Mouse (Mus musculus): ENCODE measurements around the gene Rbm19. TPM values are rescaled to one million over a fixed set of nuclear protein-coding genes. Genes with fewer than 3 reads are reported as not detected.
A peak's percentile ranks its signal among the peaks of the same experiment; 100 is the strongest.

Gene Rbm19
- total and polyA plus RNA-seq, 2 experiments from 2014 or later: 10.2 to 20.8 TPM

DNA sequence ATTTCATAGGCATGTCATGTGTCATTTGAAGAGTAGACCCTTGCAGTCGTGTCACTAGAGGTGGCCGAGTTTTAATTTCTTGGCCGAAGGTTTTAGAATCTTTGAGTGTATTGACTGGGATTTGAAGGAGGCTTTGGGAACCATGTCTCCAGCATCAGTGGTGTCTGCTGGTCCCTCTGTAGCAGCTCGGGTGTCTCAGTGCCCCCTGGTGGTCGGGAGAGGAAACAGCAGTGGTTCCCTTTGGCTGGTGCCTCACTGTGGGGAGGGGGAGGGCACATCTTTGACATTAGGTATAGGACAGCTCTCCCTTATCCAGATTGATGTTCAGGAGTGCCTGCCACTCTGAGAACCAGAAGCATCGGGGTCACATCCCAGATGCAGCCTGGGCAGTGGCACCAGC is 17.7 kb downstream of the Rbm19 start:
- ATAC-seq (ENCODE audit: insufficient read depth, low read depth) (no peak), DNase-seq (ENCODE audit: low spot score) (no peak)
- no peak overlapping the region for H3K9ac ChIP-seq (replicated peaks; ENCODE audit: low read depth, low read length)
- no peak overlapping the region for H3K27ac ChIP-seq (ENCODE audit: low read depth)
- H3K4me1 ChIP-seq (ENCODE audit: control insufficient read depth, insufficient read depth): peaks cover 9% of the 10 kb centered on the region; the same call in 1 of the 2 replicates
- no peaks in the 10 kb centered on the region for H3K9me3 ChIP-seq (replicated peaks; ENCODE audit: control insufficient read depth, low read length)
- H3K27me3 ChIP-seq (ENCODE audit: control insufficient read depth, insufficient read depth, low read length): no peaks in the 10 kb centered on the region
- no peak overlapping the region for H3K4me3 ChIP-seq (ENCODE audit: low read depth, low read length)
- 38% methylated on average over 6 of the region's 6 CpGs for WGBS
- TF ChIP-seq EP300 (IDR thresholded peaks at IDR 0.05; ENCODE audit: low read depth) (no peak), CTCF (IDR thresholded peaks at IDR 0.05; ENCODE audit: low read depth) (peak; percentile 86)
- H3K36me3 ChIP-seq (replicated peaks; ENCODE audit: control insufficient read depth, insufficient read depth, low read length): peaks cover 28% of the 10 kb centered on the region
- H3K4me2 ChIP-seq (ENCODE audit: low read depth, low read length): no peak overlapping the region

DNA sequence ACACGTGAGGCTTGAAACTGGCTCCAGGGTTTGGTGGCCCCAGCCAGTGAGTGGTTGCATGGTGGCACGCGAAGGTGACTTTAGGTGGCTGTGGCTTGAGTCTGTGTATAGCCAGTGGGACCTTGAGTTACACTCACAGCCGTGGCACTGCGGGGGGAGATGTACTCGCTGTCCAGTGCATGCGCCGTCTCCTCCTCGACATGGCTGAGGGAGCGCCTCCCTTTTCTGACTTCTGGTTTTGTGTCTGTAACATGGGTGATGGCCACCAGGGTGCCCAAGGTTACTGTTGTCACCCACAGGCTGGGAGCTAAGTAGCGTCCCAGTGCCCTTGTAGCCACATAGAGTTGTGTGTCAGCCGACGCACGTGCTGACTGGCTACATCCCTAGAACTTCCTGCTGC is 19.1 kb downstream of the Rbm19 start:
- H3K9me3 ChIP-seq (replicated peaks; ENCODE audit: control insufficient read depth, low read length): no peaks in the 10 kb centered on the region
- no peak overlapping the region for H3K4me3 ChIP-seq (ENCODE audit: low read depth, low read length)
- DNase-seq (ENCODE audit: low spot score): no peak
- H3K4me1 ChIP-seq (ENCODE audit: control insufficient read depth, insufficient read depth): peaks cover 9% of the 10 kb centered on the region; the same call in 1 of the 2 replicates
- 80% methylated on average over 14 of the region's 14 CpGs for WGBS
- H3K9ac ChIP-seq (replicated peaks; ENCODE audit: low read depth, low read length): no peak overlapping the region
- H3K27me3 ChIP-seq (ENCODE audit: control insufficient read depth, insufficient read depth, low read length): no peaks in the 10 kb centered on the region
- TF ChIP-seq EP300 (IDR thresholded peaks at IDR 0.05; ENCODE audit: low read depth): no peak
- TF ChIP-seq CTCF (IDR thresholded peaks at IDR 0.05; ENCODE audit: low read depth): no peak
- H3K36me3 ChIP-seq (replicated peaks; ENCODE audit: control insufficient read depth, insufficient read depth, low read length): peaks cover 20% of the 10 kb centered on the region
- ATAC-seq (ENCODE audit: insufficient read depth, low read depth): no peak
- H3K4me2 ChIP-seq (ENCODE audit: low read depth, low read length): no peak overlapping the region
- H3K27ac ChIP-seq (ENCODE audit: low read depth): no peak overlapping the region

DNA sequence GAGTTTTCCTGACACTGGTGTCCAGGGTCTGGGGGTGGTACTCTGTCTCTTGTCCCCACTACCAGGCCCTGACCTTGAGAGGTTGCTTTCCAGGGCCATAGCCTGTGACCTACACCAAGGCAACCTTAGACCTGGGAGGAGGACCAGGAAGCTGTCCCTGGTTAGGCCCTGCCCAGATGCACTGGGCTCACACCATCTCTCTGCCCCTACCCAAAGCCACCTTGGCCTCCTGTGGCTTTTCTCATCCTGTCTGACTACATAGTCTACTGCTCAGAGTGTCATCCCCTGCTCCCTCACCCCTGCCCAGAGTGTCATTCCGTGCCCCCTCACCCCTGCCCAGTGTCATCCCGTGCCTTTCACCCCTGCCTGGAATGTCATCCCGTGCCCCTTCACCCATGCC is 19.6 kb downstream of the Rbm19 start:
- Histone ChIP-seq H3K4me3 (ENCODE audit: low read depth, low read length) (no peak overlapping the region), H3K27ac (ENCODE audit: low read depth) (no peak overlapping the region), H3K4me1 (ENCODE audit: control insufficient read depth, insufficient read depth) (peaks cover 9% of the 10 kb centered on the region; the same call in 1 of the 2 replicates), H3K4me2 (ENCODE audit: low read depth, low read length) (no peak overlapping the region), H3K27me3 (ENCODE audit: control insufficient read depth, insufficient read depth, low read length) (no peaks in the 10 kb centered on the region), H3K9ac (replicated peaks; ENCODE audit: low read depth, low read length) (no peak overlapping the region), H3K9me3 (replicated peaks; ENCODE audit: control insufficient read depth, low read length) (no peaks in the 10 kb centered on the region), H3K36me3 (replicated peaks; ENCODE audit: control insufficient read depth, insufficient read depth, low read length) (peaks cover 25% of the 10 kb centered on the region)
- TF ChIP-seq CTCF (IDR thresholded peaks at IDR 0.05; ENCODE audit: low read depth) (no peak), EP300 (IDR thresholded peaks at IDR 0.05; ENCODE audit: low read depth) (no peak)
- DNase-seq (ENCODE audit: low spot score): no peak
- no peak for ATAC-seq (ENCODE audit: insufficient read depth, low read depth)
- 31% methylated on average over 3 of the region's 3 CpGs for WGBS

DNA sequence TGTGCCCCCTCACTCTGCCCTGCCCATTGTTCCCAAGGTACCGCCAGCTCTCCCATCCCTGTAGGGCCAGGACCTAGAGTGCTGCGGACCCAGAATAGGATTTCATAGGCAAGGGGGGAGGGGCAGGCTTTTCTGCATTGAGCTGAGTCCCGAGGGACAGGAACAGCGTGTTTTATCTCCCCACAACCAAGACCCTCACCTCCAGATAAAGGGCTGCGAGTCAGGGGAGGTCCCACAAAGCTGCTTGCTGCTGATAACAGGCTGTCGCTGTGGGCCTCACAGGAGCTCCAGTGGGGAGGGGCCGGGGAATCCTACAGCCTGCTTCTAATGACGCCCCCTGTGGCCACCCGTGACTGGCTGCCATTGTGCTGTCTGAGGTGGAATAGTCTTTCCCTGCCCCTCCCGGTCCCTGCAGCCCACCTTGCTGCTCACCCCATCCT is 20.0 kb downstream of the Rbm19 start:
- WGBS: 30% methylated on average over 10 of the region's 10 CpGs
- H3K4me2 ChIP-seq (ENCODE audit: low read depth, low read length): no peak overlapping the region
- no peaks in the 10 kb centered on the region for H3K9me3 ChIP-seq (replicated peaks; ENCODE audit: control insufficient read depth, low read length)

GRCm38 (mm10) chr5:120137038-120137437 is 20.8 kb downstream of the Rbm19 start:
- WGBS: 94% methylated on average over 5 of the region's 5 CpGs

More for the DNA sequence above, 20.0 kb downstream of the Rbm19 start:
- Histone ChIP-seq H3K4me1 (ENCODE audit: control insufficient read depth, insufficient read depth) (peaks cover 9% of the 10 kb centered on the region; the same call in 1 of the 2 replicates), H3K9ac (replicated peaks; ENCODE audit: low read depth, low read length) (no peak overlapping the region), H3K27me3 (ENCODE audit: control insufficient read depth, insufficient read depth, low read length) (no peaks in the 10 kb centered on the region), H3K36me3 (replicated peaks; ENCODE audit: control insufficient read depth, insufficient read depth, low read length) (peaks cover 26% of the 10 kb centered on the region), H3K27ac (ENCODE audit: low read depth) (no peak overlapping the region), H3K4me3 (ENCODE audit: low read depth, low read length) (no peak overlapping the region)
- TF ChIP-seq CTCF (IDR thresholded peaks at IDR 0.05; ENCODE audit: low read depth): no peak
- no peak for TF ChIP-seq EP300 (IDR thresholded peaks at IDR 0.05; ENCODE audit: low read depth)
- DNase-seq (ENCODE audit: low spot score) (no peak), ATAC-seq (ENCODE audit: insufficient read depth, low read depth) (no peak)

DNA sequence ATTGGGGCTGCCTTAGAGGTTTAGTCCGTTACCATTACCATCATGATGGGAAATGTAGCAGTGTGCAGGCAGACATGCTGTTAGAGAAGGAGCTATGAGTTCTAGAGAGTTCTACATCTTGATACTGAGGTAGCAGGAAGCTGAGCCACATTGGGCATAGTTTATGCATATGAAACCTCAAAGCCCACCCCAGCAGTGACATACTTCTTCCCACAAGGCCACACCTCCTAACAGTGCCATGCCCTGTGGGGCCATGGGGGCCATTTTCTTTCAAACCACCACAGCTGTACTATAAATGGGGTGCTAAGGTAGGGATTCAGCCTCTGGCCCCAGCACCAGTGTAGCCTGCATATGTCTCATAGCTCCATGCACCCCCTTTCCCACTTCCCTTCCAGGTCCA is 21.6 kb downstream of the Rbm19 start:
- Histone ChIP-seq H3K27me3 (ENCODE audit: control insufficient read depth, insufficient read depth, low read length) (no peaks in the 10 kb centered on the region), H3K4me3 (ENCODE audit: low read depth, low read length) (no peak overlapping the region), H3K36me3 (replicated peaks; ENCODE audit: control insufficient read depth, insufficient read depth, low read length) (peaks cover 29% of the 10 kb centered on the region), H3K27ac (ENCODE audit: low read depth) (peak overlapping the region; percentile 32; the same call in 1 of the 2 replicates), H3K4me1 (ENCODE audit: control insufficient read depth, insufficient read depth) (peaks cover 9% of the 10 kb centered on the region; the same call in 1 of the 2 replicates), H3K4me2 (ENCODE audit: low read depth, low read length) (no peak overlapping the region), H3K9me3 (replicated peaks; ENCODE audit: control insufficient read depth, low read length) (no peaks in the 10 kb centered on the region), H3K9ac (replicated peaks; ENCODE audit: low read depth, low read length) (no peak overlapping the region)
- whole genome bisulfite sequencing: 97% methylated on average over 1 of the region's 1 CpGs
- DNase-seq (ENCODE audit: low spot score) (no peak), ATAC-seq (ENCODE audit: insufficient read depth, low read depth) (no peak)
- TF ChIP-seq CTCF (IDR thresholded peaks at IDR 0.05; ENCODE audit: low read depth): no peak
- no peak for TF ChIP-seq EP300 (IDR thresholded peaks at IDR 0.05; ENCODE audit: low read depth)

More at GRCm38 (mm10) chr5:120137038-120137437, 20.8 kb downstream of the Rbm19 start:
- no peak overlapping the region for H3K4me2 ChIP-seq (ENCODE audit: low read depth, low read length)
- ATAC-seq (ENCODE audit: insufficient read depth, low read depth) (no peak), DNase-seq (ENCODE audit: low spot score) (no peak)
- H3K4me3 ChIP-seq (ENCODE audit: low read depth, low read length): no peak overlapping the region
- H3K27ac ChIP-seq (ENCODE audit: low read depth): no peak overlapping the region
- H3K4me1 ChIP-seq (ENCODE audit: control insufficient read depth, insufficient read depth): peaks cover 9% of the 10 kb centered on the region; the same call in 1 of the 2 replicates
- peaks cover 32% of the 10 kb centered on the region for H3K36me3 ChIP-seq (replicated peaks; ENCODE audit: control insufficient read depth, insufficient read depth, low read length)
- no peaks in the 10 kb centered on the region for H3K9me3 ChIP-seq (replicated peaks; ENCODE audit: control insufficient read depth, low read length)
- no peaks in the 10 kb centered on the region for H3K27me3 ChIP-seq (ENCODE audit: control insufficient read depth, insufficient read depth, low read length)
- TF ChIP-seq CTCF (IDR thresholded peaks at IDR 0.05; ENCODE audit: low read depth): no peak
- TF ChIP-seq EP300 (IDR thresholded peaks at IDR 0.05; ENCODE audit: low read depth): no peak
- H3K9ac ChIP-seq (replicated peaks; ENCODE audit: low read depth, low read length): no peak overlapping the region

Data from heart, postnatal 0 days (tissue).